Mouse (Mus musculus) midbrain, embryonic 14.5 days (tissue): ENCODE measurements at regions not wholly inside any gene's neighbourhood (a gene's known extent, or its start where the extent isn't known, plus 50 kb on each side); places are given as distances from the start of the nearest gene placed in this dataset.
"Not testable (repeated sequence)": the region's sequence is repeated elsewhere in the genome, so short reads cannot be mapped to it uniquely, and the experiment has no call there.

Experiments used
- ATAC-seq: fragments of 200-750 bp; cut with Nextera tagmentation; 2 replicates; pipeline ENCODE4 v1.8.0; 2017; ENCODE audit warnings: moderate number of reproducible peaks, moderate library complexity; ENCODE audit not compliant: low FRiP score, low TSS enrichment
- DNase-seq: peaks from one replicate; pipeline ENCODE4 v3.0.0-alpha.2; 2015
- H3K27ac ChIP-seq: fragments of 300-500 bp; sonication (generic); replicated peaks from 2 replicates; pipeline ENCODE4 v1.5.1; 2014; ENCODE audit warnings: mild to moderate bottlenecking, low read depth, low read length, moderate library complexity
- H3K27me3 ChIP-seq: fragments of 300-500 bp; sonication (generic); 2 replicates; pipeline ENCODE4 v1.6.1; 2014; ENCODE audit warnings: low read length, control low read depth, mixed read lengths; ENCODE audit not compliant: control insufficient read depth, insufficient read depth
- H3K36me3 ChIP-seq: fragments of 300-500 bp; sonication (generic); 2 replicates; pipeline ENCODE4 v1.6.1; 2014; ENCODE audit warnings: low read length, control low read depth; ENCODE audit not compliant: control insufficient read depth, insufficient read depth
- H3K4me1 ChIP-seq: fragments of 300-500 bp; sonication (generic); 2 replicates; pipeline ENCODE4 v1.6.1; 2014; ENCODE audit warnings: mild to moderate bottlenecking, antibody characterized with exemption, low read length, control low read depth; ENCODE audit not compliant: control insufficient read depth, insufficient read depth
- H3K4me2 ChIP-seq: fragments of 300-500 bp; sonication (generic); 2 replicates; pipeline ENCODE4 v1.6.1; 2014; ENCODE audit warnings: mild to moderate bottlenecking, low read length, moderate library complexity
- H3K4me3 ChIP-seq: fragments of 300-500 bp; sonication (generic); replicated peaks from 2 replicates; pipeline ENCODE4 v1.5.1; 2014; ENCODE audit warnings: low read depth, low read length
- H3K9ac ChIP-seq: fragments of 300-500 bp; sonication (generic); replicated peaks from 2 replicates; pipeline ENCODE4 v1.6.1; 2014; ENCODE audit warnings: mild to moderate bottlenecking, low read length, moderate library complexity
- H3K9me3 ChIP-seq: fragments of 300-500 bp; sonication (generic); 2 replicates; pipeline ENCODE4 v1.6.1; 2016; ENCODE audit warnings: low read length, control low read depth, mixed read lengths; ENCODE audit not compliant: control insufficient read depth
- WGBS: fragments of 180-500 bp; shearing (Covaris S2); extraction: QIAGEN DNeasy Blood & Tissue Kit; methylation state at CpG from one replicate; pipeline ENCODE4 v1.1.7; 2014; 5-methylcytosine and 5-hydroxymethylcytosine counted together

GRCm38 (mm10) chr6:67881476-67881875, 345.9 kb upstream of the Tacstd2 start:
- not testable (repeated sequence) for H3K4me1 ChIP-seq, H3K9me3 ChIP-seq, H3K27me3 ChIP-seq, H3K36me3 ChIP-seq, H3K9ac ChIP-seq, DNase-seq, ATAC-seq, H3K4me3 ChIP-seq, H3K4me2 ChIP-seq, H3K27ac ChIP-seq
- WGBS, result 86% methylated on average over 4 of the region's 5 CpGs

- H3K4me1 ChIP-seq, H3K27ac ChIP-seq, H3K4me3 ChIP-seq, H3K27me3 ChIP-seq, H3K9ac ChIP-seq, H3K9me3 ChIP-seq, H3K36me3 ChIP-seq, DNase-seq, H3K4me2 ChIP-seq: not testable (repeated sequence)
- 5% methylated on average over 1 of the region's 1 CpGs for WGBS
- ATAC-seq, result 0 out of 2 replicates have a peak, but pooled peaks have one; percentile 40
Measured at GRCm38 (mm10) chr6:67857945-67858344, 322.3 kb upstream of the Tacstd2 start.

- WGBS, result 74% methylated on average over 1 of the region's 1 CpGs
- ATAC-seq, result peak; percentile 40; the same call in 1 of the 2 replicates
- not testable (repeated sequence) for H3K9ac ChIP-seq, H3K36me3 ChIP-seq, H3K9me3 ChIP-seq, H3K4me3 ChIP-seq, H3K4me2 ChIP-seq, DNase-seq, H3K4me1 ChIP-seq, H3K27ac ChIP-seq, H3K27me3 ChIP-seq
Measured at GRCm38 (mm10) chr6:67839486-67839885, 303.9 kb upstream of the Tacstd2 start.

GRCm38 (mm10) chr6:67812478-67812877, 276.9 kb upstream of the Tacstd2 start:
- H3K36me3 ChIP-seq, H3K4me3 ChIP-seq, H3K9ac ChIP-seq, H3K9me3 ChIP-seq, H3K27me3 ChIP-seq, H3K27ac ChIP-seq, H3K4me1 ChIP-seq, H3K4me2 ChIP-seq: not testable (repeated sequence)
- WGBS, result 15% methylated on average over 3 of the region's 3 CpGs
- ATAC-seq (0 out of 2 replicates have a peak, but pooled peaks have one; percentile 64), DNase-seq (peak; percentile 74)

- Histone ChIP-seq H3K27me3 (no peaks in the 10 kb centered on the region), H3K9ac (no peak overlapping the region)
- ATAC-seq, result peak; percentile 10; the same call in 1 of the 2 replicates
Measured at GRCm38 (mm10) chr6:67791393-67791792, 255.8 kb upstream of the Tacstd2 start.

GRCm38 (mm10) chr6:67790742-67791141, 255.1 kb upstream of the Tacstd2 start:
- no peak for ATAC-seq
- Histone ChIP-seq H3K9me3 (no peaks in the 10 kb centered on the region), H3K27me3 (no peaks in the 10 kb centered on the region), H3K27ac (no peak overlapping the region), H3K4me2 (no peak overlapping the region), H3K36me3 (no peaks in the 10 kb centered on the region), H3K4me1 (no peaks in the 10 kb centered on the region), H3K9ac (no peak overlapping the region), H3K4me3 (no peak overlapping the region)
- WGBS, result 88% methylated on average over 1 of the region's 1 CpGs
- DNase-seq, result no peak

More at GRCm38 (mm10) chr6:67791393-67791792, 255.8 kb upstream of the Tacstd2 start:
- DNase-seq, result no peak
- H3K36me3 ChIP-seq, result no peaks in the 10 kb centered on the region
- no peak overlapping the region for H3K27ac ChIP-seq
- no peaks in the 10 kb centered on the region for H3K4me1 ChIP-seq
- H3K9me3 ChIP-seq, result no peaks in the 10 kb centered on the region
- no peak overlapping the region for H3K4me3 ChIP-seq
- H3K4me2 ChIP-seq, result no peak overlapping the region

- whole genome bisulfite sequencing, result 72% methylated on average over 7 of the region's 7 CpGs
- H3K36me3 ChIP-seq, result no peaks in the 10 kb centered on the region
- H3K4me1 ChIP-seq, result no peaks in the 10 kb centered on the region
- H3K27ac ChIP-seq, result no peak overlapping the region
- no peaks in the 10 kb centered on the region for H3K9me3 ChIP-seq
- DNase-seq (no peak), ATAC-seq (no peak)
- no peak overlapping the region for H3K9ac ChIP-seq
- H3K4me2 ChIP-seq, result no peak overlapping the region
- H3K4me3 ChIP-seq, result no peak overlapping the region
- no peaks in the 10 kb centered on the region for H3K27me3 ChIP-seq
Measured at GRCm38 (mm10) chr6:67787091-67787765, 251.6 kb upstream of the Tacstd2 start.

- H3K4me1 ChIP-seq, result no peaks in the 10 kb centered on the region
- ATAC-seq (no peak), DNase-seq (peak; percentile 26)
- H3K27me3 ChIP-seq, result no peaks in the 10 kb centered on the region
- H3K27ac ChIP-seq, result no peak overlapping the region
- 55% methylated on average over 4 of the region's 4 CpGs for WGBS
- H3K36me3 ChIP-seq, result no peaks in the 10 kb centered on the region
- no peak overlapping the region for H3K9ac ChIP-seq
- H3K4me3 ChIP-seq, result no peak overlapping the region
- no peak overlapping the region for H3K4me2 ChIP-seq
- no peaks in the 10 kb centered on the region for H3K9me3 ChIP-seq
Measured at GRCm38 (mm10) chr6:67778883-67779282, 243.3 kb upstream of the Tacstd2 start.

GRCm38 (mm10) chr6:67754102-67754501, 218.5 kb upstream of the Tacstd2 start:
- ATAC-seq, H3K9me3 ChIP-seq, H3K27me3 ChIP-seq, DNase-seq, H3K9ac ChIP-seq, H3K27ac ChIP-seq, H3K4me3 ChIP-seq, H3K36me3 ChIP-seq, H3K4me2 ChIP-seq, H3K4me1 ChIP-seq: not testable (repeated sequence)
- WGBS, result 82% methylated on average over 1 of the region's 1 CpGs
